Mouse (Mus musculus) right cerebral cortex, postnatal 4 days (tissue): Measurements from ENCODE around the gene Lrrc75a.

ENCODE experiments used
- DNase-seq: peaks from one replicate; pipeline ENCODE4 v3.0.0-alpha.2; 2022

Lrrc75a gene

DNA sequence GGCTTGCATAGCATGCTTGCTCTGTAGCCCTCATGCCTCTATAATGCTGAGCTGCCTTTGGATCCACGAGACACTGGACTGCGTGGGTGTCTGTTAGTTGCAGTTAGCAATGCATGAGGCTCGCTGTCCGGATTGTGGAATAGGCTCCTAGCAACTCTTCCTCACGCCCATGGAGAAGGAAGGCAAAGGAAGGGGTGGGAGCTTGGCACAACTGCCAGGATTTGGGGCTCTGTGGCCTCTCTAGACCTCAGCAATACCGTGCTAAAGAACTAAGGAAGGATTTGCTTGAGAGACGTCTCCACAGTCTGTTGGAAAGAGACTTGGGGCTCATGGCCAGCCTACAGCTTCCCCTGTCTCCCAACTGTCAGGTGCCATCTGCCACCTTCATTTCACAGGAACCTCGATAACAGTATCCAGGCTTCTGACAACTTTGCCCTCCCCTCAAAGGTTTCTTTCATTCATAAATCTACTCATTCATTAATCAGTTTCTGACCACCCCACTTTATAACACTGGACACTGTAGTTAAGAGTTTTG lies 33.4 kb downstream of the Lrrc75a start:
- no peak for DNase-seq

DNA sequence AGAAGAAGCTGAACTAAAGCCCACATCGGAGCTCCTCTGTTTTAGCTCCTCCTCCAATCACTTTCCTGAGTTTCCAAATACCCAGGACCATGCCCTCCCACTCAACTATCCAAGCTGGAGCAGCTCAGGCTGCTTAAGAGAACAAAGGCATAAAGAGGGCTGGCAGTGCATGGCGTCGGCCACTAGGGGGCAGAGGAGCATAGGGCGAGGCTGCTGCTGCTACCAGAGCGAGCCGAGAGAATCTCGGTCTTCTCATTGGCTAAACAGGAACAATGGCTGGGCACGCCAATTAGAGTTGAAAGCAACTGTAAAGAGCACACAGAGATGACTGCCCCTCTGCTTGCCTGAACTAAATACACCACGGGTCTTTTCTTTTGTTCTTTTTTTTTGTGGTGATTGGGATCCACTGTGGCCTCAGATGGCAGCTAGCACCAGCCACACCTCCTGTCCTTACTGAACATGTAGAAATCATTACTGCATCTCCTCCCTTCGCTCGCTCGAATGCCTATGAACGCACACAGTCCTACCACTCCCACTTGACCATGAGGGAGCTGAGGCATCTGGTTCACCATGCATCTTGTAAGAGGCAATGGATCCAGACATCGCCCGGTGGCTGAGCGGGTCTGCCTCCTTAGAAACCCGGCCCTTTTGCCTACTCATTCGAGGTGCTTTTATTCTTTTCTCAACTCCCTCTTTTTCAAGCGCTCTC lies 34.5 kb downstream of the Lrrc75a start:
- peak; percentile 97 for DNase-seq

DNA sequence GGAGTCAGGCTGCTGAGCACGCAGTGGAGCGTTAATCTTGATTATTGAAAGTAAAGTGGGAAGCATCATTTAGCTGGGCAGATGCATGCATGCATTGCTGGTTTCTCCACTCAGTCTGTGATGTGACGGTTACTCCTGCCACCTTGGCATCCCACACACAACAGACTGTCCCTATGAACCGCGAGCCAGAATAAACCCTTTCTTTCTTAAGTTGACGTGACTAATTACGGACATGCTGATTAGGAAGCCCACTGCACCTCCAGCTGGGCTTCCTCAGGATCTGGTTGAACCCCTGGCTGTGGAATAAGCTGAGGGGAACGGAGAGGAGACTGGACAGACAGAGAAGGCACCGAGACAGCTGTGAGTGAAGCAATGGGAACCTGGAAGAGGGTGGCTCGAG lies 35.7 kb downstream of the Lrrc75a start:
- no peak for DNase-seq

DNA sequence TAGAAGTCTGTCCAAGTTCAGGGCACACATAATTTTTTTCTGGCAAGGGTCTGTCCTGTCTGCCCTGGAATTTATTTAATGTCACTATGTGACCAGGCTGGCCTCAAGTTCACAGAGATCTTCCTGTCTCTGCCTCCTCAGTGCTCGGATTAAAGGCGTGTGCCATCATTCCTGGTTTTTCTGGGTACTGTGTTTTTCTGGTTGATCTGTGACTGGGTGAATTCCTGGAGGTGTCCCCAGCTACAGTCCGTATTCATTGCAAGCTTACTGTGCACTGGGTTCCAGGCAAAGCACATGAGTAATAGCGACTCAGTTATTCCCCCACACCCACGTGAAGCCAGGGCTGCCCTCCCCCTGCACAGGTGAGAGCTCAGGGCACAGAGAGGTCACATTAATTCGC lies 38.0 kb downstream of the Lrrc75a start:
- DNase-seq, result no peak

DNA sequence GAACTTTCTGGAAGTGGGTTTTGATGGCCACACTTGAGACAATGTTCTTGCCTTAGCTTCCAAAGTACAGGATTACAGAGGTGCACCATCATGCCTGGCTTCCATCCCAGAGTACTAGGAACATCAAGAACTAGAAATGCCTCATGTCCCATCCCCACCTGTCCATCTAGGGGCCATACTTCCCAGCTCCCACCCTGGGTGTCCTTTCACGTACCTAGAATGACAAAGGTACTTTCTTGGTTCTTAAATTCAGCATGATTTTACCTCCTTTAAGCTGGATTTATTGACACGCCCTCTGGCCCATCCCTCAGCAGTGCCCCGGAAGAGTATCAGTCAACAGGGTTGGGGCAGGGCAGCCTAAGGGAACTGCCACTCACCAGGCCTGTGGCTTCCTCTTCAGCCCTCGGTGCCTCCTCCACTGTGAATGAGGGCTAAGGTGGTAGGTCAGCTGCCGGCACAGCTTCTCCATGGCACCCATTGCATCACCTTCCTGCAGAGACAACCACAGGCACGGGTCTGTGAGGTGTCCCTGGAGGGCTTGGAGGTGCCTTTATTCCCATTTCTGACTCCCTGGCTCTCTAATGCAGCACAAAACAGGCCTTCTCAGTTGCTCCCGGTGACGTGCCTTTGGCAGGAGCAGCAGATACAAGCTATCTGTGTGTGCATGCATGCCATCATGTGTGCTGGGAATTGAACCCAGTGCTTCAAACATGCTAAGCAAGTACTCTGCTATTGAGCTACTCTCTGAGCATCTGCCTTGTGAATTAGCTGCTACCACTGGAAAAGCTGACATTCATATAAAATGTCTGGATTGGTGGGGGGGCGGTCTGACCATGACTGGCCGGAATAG lies 39.3 kb downstream of the Lrrc75a start:
- no peak for DNase-seq

DNA sequence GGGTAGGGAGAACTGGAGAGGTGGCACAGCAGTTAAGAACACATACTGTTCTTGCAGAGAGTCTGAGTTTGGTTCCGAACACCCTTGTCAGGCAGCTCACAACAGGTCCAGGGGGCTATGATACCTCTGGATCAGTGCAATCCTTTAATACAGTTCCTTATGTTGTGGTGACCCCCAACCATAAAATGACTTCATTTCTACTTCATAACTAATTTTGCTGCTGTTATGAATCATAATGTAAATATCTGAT lies 40.4 kb downstream of the Lrrc75a start:
- no peak for DNase-seq

DNA sequence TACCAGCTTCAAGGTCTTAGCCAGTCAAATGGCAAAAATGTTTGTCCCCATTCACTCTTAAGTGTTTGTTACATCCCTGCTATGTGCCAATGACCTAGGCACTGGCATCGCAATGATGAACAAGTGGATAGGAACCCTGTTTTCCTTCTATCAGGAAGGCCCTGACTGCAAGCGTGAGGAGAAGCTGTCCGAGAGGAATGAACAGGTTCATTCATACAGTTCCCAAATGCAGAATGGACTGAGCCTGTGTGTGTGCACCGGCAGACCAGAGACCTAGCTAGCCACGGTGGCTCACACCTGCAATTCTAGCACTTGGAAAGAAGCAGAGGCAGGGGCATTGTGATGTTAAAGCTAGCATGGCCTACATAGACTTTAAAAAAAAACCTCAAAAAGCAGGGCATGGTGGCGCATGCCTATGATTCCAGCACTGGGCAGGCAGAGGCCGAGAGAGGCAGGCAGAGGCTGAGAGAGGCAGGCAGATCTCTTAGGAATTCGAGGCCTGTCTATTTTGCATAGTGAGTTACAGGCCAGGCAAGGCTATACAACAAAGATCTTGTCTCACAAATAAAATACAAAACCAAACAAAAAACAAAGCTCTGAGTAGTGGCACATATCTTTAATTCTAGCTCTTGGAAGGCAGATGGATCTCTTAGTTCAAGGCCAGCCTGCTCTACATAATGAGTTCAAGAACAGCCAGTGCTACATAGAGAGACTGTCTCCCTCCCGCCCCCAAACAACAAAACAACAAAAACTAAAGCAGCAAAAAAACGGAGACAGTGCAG lies 41.0 kb downstream of the Lrrc75a start:
- no peak for DNase-seq

DNA sequence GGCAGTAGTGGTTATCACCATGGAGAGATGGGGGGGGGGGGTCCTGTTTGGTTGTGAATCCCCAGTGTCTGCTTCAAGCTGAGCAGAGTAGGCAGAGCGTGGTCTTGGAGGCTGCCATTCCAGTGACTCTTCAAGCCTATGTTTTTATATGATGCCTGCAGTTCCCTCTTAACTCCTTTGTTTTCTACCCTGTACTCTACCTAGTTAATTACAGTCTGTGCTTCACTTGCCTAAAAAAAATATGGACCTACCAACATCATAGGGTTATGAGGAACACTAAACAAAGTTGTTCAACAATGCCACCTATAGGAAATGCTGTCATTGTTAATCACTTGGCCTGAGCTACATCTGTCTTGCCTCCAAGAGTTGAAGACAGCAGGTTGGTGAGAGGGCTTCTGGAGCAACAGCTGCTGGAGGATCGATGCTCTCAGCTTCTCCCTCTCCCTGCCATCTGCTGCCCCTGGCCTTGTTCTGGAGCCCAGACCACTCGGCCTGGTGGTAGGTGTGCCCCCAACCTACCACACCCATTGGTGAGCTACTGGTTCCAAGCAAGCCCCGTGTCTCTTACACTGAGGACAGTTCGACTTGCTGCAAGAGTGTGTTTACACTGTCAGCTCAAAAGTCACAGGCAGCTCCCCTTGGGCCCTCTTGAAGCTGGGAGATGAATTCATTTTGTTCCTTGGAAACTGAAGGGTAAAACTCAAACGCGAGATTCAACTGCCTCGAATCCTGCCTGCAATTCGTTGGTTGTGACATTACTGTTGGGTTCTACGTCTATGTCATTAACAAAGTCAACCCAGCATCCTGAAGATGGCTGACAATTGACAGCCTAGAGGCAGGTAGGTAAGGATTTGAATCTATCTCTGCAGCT lies 41.8 kb downstream of the Lrrc75a start:
- no peak for DNase-seq

DNA sequence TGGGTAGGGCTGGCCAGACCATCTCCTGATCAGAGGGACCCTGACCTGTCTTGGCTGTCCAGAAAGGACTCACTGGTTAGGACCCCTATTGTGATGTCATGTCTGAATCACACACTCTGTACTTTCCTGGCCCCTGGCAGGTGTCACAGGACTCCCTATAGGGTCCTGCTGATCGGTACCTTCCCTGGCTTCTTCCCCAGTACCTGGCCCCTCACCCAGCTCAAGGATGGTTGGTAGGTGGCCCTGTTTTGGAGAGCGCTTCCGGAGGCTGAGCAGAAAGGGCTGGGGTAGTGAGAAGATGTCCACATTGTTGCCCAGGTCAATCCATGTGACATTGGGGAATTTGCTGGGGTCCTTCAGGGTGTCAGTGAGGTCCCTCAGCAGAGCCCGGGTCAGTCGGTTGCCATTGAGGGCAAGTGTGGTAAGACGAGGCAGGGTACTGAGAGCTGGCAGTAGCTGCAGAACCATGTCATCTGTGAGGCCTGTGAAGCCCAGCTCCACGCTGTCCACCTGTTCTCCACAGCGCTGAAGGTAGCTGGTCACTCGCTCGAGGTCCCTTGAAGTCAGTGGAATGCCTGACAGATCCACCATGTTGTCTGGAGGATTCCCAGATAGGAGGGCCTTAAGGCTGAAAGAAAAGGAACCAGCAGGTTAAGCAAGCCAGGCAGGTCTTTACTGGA lies 42.6 kb downstream of the Lrrc75a start:
- DNase-seq, result no peak

DNA sequence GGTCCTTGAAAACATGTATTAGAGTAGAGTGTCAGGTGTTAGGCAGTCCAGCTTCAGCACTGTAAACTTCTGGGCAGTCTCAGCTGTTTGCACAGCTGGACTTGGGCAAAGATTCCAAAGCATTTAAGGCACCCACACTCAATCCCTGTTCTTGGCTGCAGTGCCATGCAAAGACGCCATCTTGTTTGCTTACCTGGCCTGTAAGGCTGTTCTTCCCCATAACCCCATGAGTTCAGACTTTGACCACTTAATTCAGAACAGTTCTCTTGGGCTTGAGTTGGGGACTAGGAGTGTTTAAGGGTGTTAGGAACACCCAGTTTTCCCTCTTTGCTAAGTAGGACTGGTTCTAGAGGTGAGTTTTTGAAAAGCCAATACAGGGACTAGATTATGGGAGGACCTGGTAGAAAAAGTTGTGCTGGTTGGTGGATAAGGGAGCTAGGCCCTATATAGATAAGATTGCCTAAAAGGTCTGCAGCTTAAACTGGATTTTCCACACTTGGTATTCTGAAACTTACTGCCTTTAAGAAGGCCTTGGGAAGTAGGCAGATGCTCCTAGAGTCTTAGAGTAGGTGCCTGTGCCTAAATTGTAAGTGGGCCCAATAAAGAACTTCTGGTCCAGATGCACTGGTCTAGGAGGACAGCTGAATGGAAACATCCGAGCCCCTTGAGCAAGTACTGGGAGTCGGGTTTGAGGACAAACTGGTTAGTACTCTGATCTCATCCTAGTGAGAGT lies 43.3 kb downstream of the Lrrc75a start:
- DNase-seq, result no peak

DNA sequence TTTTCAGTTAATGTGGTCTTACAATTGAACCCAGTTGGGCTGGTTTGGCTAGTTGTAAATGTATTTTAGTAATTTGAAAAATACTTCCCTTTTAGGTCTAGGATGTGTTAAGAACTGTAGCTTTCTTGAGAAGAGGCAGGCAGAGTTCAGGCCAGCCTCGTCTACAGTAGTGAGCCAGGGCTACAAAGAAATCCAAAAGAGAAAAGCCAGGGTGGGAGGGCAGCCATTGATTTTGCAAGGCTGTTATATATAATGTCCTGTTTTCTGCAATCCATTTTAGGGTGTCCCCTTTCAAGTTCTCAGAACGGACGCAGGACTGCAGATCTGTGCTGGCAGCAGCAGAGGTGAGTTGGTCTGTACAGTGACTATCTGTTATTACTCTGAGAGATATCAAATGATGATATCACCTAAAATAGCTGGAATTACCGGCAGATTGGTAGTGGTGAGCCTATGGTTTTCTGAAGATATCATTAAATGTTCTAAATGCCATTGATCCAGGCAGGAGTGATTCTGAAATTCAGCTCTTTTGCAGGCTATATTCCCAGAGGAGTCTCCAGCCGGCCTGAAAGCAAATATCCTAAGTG lies 44.1 kb downstream of the Lrrc75a start:
- no peak for DNase-seq

DNA sequence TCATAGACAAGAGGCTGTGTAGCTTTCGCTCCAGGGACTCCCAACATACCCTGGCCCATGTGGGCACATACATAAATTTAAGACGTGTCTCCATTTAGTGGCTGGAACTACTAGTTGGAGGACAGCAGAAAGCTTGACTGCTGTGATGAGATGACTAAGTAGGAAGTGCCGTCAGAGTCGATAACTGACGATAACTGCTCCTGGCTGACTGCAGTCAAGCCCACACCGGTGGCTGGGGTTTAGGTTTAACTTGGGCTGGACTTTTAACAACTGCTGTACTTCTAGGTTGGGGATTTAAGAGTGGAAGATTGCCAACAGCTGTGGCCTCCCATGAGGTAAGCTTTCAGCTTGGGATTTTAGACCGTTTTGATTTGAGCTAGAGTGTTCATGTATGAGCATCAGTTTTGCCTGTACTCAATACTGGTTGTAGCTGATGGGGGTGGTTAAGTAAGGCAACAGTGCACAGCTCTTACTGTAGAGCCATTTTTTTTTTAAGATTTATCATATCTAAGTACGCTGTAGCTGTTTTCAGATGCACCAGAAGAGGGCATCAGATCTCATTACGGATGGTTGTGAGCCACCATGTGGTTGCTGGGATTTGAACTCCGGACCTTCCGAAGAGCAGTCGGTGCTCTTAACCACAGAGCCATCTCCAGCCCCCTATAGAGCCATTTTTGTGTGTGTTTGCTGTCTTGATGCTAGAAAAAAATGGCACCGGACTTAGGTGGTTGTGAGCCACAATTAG lies 44.8 kb downstream of the Lrrc75a start:
- DNase-seq, result no peak

DNA sequence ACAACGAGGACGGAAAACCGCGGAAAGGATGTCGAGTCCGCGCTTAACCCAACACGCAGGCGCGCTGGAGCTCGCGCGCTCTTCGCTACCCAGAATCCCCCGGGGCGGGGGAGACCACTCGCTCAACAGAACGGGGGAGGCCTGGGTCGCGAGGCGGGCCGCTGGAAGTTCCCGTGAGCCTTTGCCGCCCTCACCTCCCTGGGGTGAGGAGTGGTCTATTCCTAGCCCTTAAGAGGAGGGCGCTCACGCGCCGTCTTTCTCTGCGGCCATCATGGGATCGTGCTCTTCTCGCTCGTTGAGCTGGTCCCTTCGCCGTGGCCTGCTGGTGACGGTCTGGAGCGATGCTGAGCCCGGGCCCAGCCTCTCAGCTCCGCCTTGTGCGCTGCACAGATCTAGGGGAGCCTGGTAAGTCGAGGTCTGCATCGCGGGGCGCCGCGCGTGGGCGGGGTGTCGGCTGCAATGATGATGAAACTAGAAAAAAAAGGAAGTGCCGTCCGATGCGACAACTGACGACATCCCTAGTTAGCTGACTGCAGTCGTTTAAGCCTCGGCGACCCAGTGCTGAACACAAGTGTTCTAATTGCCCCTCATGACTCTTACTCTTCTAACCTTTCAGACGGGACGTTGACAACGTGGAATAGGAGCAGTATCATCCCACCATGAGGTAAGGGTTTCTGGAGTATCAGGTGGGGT lies 45.6 kb downstream of the Lrrc75a start:
- peak; percentile 95 for DNase-seq

DNA sequence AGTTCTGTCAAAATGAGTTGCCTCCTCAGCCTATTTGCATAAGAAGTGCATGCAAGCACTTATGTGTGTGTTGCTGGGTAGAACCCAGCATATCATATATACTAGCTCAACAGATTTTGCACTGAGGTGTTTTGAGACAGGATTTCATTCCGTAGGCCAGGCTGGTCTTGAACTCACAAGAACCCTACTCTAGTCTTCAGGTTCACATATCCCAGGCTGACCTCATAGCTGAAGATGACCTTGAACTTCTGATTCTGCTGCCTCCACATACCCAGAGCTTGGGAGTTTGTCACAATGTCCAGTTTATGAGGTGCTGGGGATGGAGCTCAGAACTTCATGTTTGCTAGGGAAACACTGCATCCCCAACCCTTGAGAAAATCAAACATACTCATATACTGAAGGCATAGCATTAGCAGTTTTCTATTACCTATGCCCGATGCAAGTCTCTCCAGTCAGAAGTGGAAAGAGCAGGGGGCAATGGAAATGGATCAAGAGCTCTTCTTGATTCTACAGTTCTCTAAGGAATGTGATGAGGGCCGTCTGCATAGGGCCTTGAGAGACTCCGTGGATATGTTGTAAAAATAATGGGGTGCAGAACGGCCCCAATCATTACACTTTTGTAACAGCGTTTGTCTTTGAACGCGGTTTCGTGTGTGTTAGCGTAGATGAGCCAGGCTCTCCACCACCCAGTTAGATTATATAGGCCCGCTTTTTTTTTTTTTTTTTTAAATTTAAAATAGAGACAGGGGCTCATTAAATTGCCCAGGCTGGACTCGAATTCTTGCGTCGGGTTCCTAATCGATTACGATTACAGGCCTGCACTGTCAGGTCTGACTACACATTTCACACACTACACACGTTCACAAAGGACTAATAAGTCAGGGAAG lies 46.3 kb downstream of the Lrrc75a start:
- DNase-seq, result no peak

DNA sequence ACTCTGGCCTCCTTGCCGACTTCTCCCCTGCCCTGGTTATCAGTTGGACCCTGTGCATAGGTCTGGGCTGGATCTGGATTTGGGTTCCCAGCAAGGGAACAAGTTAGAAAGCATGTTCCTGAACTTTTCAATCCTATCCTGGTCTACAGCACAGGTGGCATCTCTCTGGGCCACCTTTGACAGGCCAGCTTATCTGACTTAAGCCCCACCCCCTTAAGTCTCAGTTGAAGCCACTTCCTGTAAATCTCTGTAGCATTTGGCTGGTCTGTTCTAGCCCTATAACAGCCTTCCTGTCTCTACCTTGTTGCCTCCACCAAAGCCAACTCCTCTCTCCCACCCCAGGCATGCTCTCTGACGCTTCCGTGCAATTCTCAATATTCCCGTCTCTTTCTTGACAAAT lies 49.8 kb downstream of the Lrrc75a start:
- no peak for DNase-seq

DNA sequence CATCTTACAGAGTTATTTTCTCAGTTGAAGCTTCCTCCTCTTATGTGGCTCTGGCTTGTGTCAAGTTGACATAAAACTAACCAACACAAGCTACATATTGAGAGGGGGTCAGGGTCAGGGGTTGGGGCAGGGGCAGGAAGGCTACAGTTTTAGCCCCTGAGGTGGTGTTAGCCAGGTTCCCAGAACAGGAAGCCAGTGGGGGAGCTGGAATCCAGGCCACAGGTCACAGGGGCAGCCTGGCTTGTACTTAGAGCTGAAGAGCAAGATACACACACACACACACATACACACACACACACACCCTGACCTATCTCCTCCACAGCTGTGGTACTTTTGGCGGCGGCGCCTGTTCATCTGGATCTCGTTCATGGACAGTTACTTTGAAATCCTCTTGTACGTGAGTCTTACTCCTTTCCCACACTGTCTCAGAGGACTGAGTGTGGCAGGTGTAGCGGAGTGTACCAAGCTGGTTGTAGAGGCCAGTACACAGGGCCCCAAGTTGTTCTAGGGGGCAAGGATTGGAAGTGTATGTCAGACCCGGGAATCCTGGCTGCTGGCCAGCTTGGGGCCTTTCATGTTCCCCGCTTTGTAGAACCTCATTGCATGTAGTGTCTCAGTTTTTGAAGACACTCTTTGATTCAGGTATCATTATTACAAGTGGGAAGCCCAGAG lies 56.3 kb downstream of the Lrrc75a start:
- DNase-seq, result no peak

DNA sequence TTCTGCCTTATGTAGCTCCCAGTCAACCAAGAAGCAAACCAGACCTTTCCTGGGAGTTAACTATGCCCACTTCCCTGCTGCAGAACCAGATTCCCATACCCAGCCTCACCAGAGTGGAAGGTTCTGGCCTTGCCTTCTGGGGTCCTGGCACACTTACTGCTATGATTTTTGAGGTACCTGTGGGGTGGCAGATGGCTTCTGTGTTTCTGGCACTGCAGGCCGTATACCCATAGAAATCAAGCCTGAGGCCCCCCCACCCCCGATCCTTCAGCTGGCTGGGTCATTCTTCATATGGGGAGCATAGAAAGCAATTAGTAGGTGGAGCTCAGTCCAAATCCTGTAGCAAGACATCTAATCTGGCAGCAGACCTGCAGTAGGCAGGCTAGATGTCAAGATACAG lies 57.3 kb downstream of the Lrrc75a start:
- DNase-seq, result no peak

DNA sequence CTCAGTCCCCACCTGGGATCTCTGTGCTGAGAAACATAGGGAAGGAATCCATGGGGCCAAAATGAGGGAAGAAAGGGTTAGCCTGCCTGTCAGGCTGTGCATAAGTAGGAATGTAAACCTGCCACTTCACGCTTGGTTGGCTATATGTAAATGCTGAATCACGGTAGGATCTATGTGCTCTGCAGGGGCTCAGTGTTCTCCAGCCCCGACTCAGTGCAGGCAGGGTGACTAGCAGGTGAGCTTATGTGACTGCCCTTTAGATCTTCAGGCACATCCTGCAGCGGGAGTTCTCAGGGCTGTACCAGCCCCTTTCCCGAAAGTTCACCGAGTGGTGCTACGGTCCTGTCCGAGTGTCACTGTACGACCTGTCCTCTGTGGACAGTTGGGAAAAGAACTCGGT lies 58.9 kb downstream of the Lrrc75a start:
- no peak for DNase-seq
